Mouse (Mus musculus): ENCODE measurements at regions not wholly inside any gene's neighbourhood (a gene's known extent, or its start where the extent isn't known, plus 50 kb on each side); places are given as distances from the start of the nearest gene placed in this dataset.

DNA sequence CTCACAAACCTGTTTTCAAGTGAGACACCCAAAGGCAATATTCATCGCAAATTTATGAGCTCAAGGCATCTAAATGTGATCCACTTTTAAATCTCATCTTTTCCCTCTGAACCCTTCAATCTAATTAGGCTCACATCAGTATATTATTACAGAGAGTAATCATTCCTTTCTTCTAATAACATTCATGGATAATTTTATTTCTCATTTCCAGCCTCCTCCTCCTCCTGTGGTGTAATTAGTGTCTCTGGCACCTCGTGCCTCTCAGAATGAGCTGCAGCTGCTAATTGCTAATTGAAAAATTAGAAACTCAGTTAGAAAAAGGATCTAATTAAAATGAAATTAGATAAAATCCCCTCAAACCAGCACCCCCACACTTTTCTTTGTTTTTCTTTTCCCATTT, 420.5 kb upstream of the Camk1g start:
- no peak for DNase-seq (ENCODE audit: extremely low spot score)

DNA sequence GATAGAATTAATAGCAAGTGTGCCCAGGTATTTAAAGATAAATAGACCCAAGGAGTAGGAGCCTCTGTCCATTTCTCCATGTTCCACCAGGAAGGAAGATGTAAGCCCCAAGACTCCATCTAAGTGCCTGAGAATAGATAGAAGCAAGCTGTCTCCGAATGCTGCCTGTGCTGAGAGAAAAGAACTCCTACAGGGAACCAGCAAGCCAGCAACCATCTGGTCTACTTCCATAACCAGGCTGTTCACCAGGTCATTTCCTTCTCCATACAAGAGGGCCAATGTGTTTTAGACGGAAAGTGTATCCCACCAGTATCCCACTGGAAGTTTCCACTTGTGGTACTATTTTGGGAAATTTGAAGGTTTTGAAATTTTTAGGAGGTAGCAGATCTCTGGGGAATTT, 418.4 kb upstream of the Camk1g start:
- DNase-seq (ENCODE audit: extremely low spot score): no peak

DNA sequence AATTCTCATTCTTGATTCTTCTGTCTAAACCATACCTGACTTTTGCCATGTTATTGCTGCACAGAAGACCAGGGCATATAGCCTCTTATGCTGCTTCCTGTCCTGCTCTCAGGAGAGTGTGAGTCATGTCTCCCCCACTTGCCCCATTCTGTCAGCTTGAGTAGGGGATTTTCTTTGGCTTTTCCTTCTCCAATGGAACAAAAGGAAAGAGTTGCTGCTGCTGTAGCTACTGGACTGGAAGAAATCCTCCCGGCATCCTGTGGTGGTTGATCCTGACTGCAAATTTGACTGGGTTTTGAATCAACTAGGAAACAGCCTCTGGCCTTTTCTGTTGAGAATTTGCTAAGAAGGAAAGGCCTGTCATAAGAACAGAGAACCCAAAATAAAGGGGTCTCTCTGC, 417.3 kb upstream of the Camk1g start:
- DNase-seq (ENCODE audit: extremely low spot score): no peak

DNA sequence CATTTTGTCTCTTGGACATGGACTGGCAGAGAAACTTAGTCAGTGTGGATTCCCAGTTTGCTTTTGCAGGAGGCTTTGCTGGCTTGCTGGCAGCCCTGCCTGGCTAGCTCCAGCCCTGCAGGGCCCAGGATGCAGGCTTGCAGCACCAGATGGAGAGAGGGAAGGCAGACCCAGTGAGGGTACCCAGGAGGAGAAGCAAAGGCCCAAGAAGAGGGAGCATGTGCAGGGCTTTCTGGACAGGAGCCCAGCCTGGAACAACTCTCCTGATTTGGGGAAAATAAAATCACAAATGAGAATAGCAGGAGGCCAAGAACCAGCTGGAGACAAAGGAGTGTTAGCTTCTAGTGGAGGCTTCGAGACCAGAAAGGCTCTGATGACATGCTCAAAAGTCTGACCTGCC, 414.9 kb upstream of the Camk1g start:
- no peak for DNase-seq (ENCODE audit: extremely low spot score)

DNA sequence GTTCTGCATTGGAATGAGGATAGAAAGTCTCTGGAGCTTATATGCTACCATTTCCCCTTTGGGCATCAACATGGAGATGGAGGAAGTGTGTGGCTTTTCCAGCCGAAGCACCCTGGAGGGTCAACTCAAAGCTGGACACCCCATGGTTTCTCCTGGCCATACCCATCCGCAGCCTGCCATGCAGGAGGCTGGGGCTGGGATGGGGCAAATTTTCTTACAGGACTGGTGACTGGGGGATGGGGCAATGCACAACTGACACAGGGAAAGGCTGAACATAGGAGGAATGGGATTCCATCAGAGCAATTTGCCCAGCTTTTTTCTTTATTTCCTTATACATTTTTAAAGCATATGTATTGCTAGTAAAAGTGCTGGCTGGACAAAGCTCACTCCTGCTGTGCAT, 414.4 kb upstream of the Camk1g start:
- no peak for DNase-seq (ENCODE audit: extremely low spot score)

DNA sequence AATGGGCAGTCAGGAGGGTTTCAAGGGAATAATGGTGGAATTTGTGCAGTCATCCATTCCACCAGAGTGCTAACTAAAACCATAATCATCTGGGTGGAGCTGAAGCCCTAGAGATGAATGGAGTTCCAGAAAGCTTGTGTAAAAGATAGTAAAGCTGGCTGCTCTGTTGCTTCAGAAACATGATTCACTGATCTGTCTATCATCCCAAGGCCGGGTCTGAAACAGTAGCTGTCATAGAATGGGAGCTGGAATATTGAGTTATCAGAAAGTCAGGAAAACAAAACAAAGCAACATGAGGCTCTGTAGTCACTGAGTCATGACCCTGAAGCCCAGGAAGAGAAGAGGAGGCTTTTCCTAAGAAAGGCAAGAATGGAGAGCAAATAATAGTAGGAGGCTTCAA, 408.1 kb upstream of the Camk1g start:
- no peak for DNase-seq (ENCODE audit: extremely low spot score)

DNA sequence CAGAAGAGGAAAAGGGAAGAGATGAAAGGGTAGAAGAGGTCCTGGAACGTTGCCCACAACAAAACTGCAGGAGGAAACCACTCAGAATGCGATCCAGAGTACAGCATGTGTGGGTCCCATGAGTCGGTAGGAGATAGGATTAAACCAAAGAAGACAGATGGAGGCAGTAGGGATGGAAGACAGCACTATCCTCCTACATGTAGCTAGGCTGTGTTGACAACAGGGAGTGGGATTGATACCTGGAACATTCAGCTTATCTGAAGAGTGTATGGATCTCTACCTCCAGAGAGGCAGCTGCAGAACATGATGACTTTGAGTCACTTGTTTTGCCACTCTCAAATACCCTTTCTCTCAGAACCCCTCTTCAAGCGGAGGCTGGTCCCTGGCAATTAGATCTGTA, 399.4 kb upstream of the Camk1g start:
- no peak for DNase-seq (ENCODE audit: extremely low spot score)

DNA sequence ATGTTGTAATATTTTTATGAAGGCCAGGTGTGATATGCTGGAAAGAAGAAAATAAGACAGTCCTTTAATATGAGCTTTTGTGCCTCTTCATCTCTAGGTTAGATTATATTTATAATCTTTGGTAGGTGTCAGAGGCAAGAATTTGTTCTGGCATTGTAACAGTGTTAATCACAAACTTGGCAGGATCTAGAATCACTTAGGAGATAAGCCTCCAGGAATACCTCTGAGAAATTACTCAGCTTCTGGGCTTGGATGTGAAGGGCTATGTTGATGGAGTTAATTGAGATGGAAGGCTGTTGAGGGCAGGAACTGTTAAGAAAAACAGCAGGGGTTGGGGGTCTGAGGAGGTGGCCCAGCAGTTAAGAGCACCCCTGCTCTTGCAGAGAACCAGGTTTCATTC, 394.0 kb upstream of the Camk1g start:
- DNase-seq (ENCODE audit: extremely low spot score): no peak

DNA sequence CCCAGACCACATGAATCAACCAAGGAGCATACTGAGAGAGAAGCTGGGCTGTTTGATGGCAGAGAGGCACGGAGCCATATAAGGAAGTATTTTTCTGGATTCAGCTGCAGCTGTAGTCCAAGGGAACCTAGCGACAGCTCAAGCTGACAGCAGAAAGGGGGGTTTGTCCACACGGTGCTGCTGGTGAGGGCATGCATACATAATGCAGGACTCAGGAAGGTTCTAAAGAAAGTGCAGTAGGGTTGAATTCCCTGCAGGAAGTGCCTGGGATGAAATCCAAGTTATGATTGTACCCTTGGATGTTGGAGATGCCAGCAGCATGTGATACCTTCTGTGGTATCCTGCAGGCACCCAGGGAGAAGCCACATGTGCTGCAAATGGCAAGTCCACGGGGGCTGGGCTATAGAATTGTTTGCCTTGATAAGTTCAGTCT, 381.7 kb upstream of the Camk1g start:
- DNase-seq (ENCODE audit: extremely low spot score): no peak

DNA sequence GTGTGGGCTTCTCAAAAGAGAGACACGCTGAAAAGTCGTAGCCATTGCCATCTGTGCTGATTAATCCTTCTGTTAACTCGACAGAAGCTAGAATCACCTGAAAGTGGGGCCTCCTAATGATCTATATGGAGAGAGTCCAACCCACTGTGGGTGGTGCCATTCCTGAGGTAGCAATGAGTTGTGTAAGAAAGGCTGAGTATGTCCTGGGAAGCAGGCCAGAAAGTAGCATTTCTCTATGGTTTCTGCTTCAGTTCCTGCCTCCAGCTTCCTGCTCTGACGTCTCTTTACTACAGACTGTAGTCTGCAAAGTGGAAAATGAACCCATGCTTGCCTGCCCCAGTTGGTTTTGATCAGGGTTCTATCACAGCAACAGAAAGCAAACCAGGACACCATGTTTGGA, 380.8 kb upstream of the Camk1g start:
- no peak for DNase-seq (ENCODE audit: extremely low spot score)

DNA sequence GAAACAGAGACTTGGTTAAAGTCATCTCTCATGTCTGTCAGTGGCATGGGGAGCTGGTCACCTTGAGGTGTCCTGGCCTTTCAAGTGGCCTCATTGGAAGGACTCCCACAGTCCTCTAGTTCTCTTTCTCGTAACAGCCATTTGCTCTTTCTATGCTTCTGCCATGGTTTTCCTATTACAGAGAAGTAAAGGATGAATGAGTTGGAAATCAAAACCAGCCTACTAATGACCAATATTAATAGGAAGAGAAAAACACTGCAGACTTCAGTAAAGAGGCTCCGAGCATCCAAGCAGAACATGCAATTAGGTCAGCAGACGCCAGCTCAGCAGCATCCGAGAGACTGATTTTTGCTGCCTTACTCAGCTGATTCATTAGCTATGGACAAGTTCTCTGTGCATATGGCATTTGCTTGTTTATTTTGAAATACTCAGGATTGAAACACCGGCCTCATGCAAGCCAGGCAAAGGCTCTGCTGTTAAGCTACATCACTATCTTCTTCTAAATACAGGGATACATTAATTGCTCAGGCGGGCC, 377.4 kb upstream of the Camk1g start:
- DNase-seq (ENCODE audit: extremely low spot score): no peak

DNA sequence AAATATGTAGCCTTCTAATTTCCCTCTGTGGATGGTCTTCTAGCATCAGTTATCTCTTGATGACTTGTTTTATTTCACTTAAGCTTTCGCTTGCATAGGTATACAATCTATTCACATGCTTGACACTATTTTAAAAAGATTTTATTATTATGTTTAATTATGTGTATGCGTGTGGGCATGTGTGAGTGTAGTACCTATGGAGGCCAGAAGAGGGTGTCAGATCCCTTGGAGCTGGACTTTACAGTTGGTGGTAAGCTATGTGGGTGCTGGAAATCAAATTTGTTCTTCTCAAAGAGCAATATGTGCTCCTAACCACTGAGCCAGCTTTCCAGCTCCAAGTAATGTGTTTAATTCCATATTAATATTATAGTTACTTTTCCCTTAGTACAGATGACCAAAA, 372.6 kb upstream of the Camk1g start:
- DNase-seq (ENCODE audit: extremely low spot score): no peak

DNA sequence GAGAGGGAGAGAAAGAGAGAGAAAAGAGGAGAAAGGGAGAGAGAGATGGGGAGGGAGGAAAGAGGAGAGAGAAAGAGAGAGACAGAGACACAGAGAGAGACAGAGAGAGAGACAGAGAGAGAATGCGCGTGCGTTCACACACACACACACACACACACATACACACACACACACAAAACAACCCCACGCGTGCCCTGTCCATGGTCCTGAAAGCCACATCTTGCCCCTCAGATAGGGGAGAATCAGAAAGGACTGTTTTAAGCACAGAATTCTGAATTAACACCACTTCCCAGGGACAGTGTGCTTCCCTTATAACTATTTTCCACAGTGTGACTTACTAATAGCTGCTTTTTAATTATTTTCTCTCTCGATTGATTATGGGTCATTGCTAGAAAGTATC, 368.7 kb upstream of the Camk1g start:
- DNase-seq (ENCODE audit: extremely low spot score): peak; percentile 50

DNA sequence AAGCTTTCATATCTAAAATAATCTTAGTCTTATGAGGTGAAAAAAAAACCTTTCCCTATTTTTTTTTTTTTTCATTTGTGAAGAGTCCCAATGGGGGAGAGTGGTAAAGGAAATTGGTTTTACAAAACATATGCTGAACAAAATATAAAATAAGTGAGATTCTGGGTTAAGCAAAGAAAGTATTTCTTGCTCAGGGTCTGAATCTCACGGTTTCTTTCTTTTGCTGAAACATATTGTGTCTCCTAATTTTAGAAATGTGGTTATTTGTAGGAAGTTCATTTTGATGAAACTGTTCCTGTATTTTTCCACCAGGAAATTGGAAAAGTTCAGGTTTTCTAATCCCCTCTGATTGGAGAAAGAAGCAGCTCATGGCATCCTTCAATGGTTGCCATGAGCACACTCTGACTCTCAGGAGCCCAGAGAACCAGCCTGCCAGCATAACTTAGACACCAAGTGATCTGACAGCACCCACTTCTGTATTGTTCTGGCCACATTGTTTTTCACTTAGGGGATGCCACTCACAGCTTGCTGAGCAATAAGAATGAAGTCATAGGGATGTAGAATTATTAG, 365.9 kb upstream of the Camk1g start:
- DNase-seq (ENCODE audit: extremely low spot score): no peak

DNA sequence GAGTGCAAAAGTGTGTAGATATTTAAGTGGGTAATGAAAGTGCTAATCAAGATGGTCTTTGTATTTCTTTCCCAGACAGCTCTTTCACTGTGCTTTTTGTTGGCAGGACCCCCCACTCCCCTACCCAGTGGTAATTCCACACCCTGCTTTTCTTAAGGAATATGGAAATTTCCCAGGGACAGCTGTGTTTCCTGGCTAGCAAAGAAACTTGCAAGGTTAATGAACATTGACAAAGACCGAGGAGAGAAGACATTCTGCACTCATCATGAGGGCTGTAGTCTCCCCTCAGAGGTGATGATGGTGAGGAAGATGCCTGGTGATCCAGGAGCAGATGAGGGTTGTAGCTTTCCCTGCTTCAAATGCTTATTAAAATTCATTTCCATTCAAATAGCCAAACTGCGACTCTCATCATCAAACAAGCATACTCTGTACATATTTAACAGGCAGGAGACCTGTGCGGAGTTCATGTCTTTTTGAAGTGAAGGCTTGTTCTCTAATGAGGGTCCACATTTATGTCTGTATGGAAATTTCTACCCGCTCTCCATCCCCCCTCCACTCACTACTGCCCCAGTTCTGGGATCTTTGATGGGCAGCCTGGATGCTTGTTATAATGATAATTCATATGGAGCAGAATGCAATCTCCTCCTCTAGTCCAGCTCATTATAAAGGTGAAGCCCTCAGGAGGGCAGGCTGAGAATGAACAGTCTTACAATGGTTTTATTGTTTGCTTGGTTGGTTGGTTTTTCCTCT, 364.1 kb upstream of the Camk1g start:
- no peak for DNase-seq (ENCODE audit: extremely low spot score)

DNA sequence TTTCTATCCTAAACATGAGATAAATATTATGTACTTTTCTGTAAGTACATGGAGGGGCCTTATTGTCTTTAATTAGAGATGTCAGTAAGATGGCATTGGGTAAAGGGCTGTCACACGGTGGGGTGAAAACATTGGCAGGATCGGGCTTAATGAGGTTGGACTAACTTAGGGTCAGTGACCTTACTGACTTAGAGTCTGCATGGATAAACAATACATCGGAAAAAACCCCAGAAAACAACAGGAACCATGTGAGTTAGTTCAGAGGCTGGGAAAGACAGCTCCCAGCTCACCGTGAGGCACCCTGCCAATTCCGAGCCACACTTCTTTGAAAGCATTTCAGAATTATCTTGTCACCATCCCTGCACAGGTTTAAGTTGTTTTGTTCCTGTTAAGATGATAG, 363.3 kb upstream of the Camk1g start:
- no peak for DNase-seq (ENCODE audit: extremely low spot score)

DNA sequence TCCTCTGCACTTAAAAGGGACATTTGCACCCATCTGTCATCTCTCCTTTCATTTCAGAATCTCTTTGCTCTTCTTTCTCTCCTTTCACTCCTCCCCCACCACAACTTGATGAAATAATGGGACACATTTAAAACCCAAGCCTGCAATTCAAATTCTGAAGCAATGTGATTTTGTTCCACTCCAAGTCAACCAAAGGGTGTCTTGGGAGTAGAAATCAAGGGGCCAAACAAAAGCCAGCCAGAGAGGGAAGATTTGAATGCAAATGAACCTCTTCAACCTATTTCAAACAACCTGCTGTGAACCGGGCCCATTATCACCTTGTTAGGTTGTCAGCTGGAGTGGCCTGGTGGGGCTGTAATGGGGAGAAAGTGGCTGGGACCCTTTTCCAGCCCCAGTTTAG, 362.0 kb upstream of the Camk1g start:
- DNase-seq (ENCODE audit: extremely low spot score): no peak

DNA sequence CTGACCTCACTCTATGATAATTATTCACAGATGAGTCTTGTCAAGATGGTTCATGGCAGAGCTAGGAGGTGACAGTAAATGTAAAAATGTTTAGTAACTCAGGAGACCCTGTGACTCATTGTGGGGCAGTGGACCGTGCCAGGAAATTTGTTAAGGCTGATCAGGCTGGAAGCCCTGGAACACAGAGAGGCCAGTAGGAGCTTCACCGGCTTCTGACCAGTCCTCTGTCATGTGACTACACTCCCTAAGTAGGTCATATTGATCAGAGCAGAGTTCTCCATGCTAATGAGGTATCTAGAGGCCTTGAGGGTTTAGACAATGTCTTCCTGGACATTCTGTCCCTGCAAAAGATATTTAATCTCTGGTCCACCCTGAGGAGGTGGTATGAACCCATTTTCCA, 351.8 kb upstream of the Camk1g start:
- no peak for DNase-seq (ENCODE audit: extremely low spot score)

DNA sequence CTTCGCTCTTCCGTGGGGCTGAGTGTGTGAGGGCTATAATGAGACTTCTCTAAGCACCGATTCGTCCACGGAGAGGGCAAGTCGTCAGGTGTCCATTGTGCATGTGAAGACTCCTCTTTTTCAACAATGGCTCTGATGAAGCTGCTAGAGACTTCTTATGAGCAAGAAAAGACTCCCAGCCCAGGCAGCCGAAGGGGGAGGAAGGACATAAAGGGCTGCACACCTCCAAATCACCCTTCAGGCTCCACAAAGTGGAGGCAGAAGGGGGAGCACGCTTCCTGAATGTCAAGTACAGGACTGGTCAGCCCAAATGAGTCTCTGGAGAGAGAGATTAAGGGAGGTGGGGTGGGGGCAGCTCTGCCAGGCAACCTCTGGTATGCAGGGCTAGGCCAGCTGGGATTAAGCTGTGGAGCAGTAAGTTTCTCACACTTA, 350.3 kb upstream of the Camk1g start:
- no peak for DNase-seq (ENCODE audit: extremely low spot score)

DNA sequence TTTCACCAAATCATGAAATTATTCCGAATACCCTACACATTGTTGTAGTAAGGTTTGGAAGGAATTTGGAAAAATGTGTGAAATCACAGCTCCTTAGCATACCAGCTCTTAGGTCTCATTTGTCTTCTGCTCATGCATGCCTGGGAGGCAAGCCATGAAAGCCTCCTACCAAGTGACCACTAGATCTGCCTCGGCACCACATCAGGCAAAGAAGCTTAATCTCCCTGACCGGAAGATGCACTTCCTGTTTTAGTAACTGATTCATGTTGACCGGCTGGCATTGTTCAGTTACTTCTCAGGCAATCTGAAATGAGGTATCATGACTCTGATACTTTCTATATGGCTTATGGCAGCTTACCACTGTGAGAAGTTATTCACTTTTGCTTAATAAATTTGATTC, 345.2 kb upstream of the Camk1g start:
- no peak for DNase-seq (ENCODE audit: extremely low spot score)

DNA sequence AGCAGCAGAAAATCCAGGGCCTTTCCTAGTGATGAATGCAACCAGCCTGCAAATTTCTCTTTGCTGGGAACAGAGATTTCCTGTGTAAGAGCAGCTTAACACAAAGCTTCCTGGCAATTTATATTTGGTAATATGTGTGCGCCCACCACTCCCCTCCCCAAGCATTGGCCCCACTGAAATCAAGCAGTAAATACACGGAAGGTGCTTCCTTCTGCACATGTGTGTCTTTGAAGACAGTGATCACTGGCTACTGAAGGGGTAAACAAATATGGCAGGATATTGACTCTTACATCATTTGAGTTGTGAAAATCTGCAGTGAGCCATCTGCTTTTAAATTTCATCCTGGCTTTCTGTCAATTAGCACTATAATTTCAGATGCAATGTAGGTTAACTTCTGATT, 344.5 kb upstream of the Camk1g start:
- no peak for DNase-seq (ENCODE audit: extremely low spot score)

DNA sequence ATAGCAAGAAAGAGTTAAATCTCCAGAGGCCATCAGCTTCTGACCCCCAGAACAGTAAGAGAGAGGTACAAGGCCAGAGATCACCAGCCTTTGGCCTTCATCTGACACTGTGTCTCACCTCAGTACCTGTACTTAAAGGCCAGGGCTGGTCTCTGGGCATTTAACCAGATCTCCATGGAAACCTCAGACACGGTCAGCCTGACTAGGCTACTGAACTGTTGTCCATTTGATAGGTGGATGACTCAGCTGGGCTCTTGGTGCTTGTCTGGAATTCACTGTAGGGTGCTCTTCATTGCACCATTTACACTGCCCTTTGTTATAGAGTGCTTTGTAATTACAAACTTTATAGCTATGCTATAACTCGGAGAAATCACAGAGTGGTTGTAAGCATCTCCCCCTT, 335.1 kb upstream of the Camk1g start:
- no peak for DNase-seq (ENCODE audit: extremely low spot score)

DNA sequence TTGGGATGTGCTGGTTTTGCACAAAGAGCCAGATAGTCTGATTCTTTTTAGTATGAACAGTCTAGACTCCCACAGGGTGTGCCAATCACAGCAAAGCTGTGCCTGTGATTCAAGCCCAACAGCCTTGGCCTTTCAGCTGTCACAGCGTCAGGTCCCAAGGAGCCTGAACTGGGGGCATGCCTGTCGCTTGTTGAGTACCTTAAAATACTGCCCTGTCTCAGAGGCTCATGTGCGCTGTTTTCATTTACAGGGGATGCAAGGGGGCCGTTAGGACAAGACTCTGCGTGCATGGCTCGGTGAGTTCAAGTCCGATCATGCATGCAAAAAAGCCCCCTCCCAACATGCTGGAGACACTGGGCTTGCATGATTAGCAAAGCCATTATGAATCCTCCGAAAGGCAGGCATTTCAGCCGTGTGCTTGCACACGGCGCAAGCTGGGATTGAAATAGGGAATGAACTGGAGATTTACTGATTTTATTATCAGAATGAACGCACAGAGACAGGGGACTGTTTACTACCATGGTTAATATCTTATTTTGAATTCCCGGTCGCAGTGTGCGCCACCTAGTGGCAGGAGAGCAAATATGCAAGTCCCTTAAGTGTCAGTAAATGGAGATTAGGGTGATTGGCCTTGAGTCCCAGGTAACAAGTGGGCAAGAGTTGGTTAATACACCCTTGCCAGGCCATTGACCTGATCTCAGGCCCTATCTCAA, 332.8 kb upstream of the Camk1g start:
- DNase-seq (ENCODE audit: extremely low spot score): peak; percentile 55

Data from embryo, embryonic 9.5 days (tissue).